Mouse (Mus musculus): ENCODE data around the gene Tomt.

Tomt gene

DNA sequence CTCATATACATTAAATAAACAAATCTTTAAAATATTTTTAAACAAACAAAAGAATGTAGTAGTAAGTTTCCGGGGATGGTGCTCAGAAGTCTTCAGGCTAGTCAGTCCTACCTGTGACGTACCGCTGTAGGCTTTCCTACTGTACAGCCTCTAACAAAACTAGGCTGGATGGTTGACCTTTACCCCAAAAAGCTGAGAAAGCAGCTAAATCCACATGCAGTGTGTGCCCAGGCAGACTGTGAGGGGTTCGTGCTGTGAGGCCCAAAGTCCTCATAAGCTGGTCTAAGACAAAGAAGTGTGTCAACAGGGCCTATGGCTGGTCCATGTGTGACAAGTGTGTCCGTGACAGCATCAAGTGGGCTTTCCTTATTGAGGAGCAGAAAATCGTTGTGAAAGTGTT is 53.3 kb downstream of the Tomt start:
- DNase-seq = no peak

DNA sequence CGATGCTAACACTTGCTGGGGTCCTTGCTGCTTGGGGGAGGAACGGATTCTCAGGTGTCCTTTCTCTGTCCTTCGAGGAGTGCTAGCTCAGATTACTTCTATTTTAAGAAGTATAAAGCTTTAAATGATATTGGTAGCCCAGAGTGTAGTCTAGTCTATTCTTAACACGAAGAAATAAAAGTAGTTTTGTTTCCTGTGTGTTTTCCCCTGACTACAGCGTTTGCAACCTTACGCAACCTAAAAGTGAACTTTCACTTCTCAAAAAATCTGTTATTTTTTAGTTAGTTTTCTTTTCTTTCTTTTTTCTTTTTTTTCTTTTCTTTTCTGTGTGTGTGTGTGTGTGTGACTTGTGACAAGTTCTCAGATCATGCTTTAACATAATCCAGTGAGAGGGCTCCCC is 54.5 kb downstream of the Tomt start:
- no peak for DNase-seq
